Mouse (Mus musculus): Measurements from ENCODE around the gene Ccdc57. TPM values are rescaled to one million over a fixed set of nuclear protein-coding genes. Genes with fewer than 3 reads are reported as not detected.
A peak's percentile ranks its signal among the peaks of the same experiment; 100 is the strongest.

Ccdc57 gene
- polyA plus RNA-seq, 1 experiment from 2014 or later = 6.3 TPM

DNA sequence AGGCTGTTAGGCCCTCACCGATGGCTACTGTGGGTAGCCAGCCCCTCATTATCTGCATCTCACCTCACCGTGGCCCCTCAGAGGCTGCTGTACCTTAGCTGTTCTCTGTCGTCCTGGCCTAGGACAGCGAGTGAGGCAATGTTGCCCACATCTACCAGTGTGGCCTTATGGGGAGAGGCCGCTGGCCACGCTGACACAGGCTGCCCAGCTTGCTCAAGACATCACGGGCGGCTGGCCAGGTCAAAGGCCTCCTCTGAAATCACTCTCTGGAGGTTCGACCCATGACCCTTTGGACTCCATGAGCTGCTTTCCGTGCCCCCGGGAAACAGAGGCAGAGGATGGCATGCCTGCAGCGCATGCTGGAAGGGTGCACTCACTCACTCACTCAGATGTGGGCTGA lies 102.0 kb downstream of the Ccdc57 start:
- H3K9me3 ChIP-seq (ENCODE audit: control insufficient read depth, low read length) = no peaks in the 10 kb centered on the region
- no peak overlapping the region for H3K4me2 ChIP-seq (ENCODE audit: low read length)
- no peak overlapping the region for H3K9ac ChIP-seq (ENCODE audit: low read depth, low read length)
- H3K4me3 ChIP-seq (ENCODE audit: low read length) = no peak overlapping the region
- no peak for ATAC-seq
- H3K27me3 ChIP-seq (replicated peaks; ENCODE audit: control insufficient read depth, insufficient read depth, low read length) = no peaks in the 10 kb centered on the region
- H3K4me1 ChIP-seq (ENCODE audit: control insufficient read depth, insufficient read depth, low read depth, low read length) = peaks cover 8% of the 10 kb centered on the region
- no peaks in the 10 kb centered on the region; the same call in 1 of the 2 replicates for H3K36me3 ChIP-seq (ENCODE audit: control insufficient read depth, insufficient read depth, low read length)
- H3K27ac ChIP-seq (ENCODE audit: low read depth, low read length) = no peak overlapping the region
- WGBS = 76% methylated on average over 12 of the region's 12 CpGs

- no peak overlapping the region for H3K4me3 ChIP-seq (ENCODE audit: low read length)
- H3K27me3 ChIP-seq (replicated peaks; ENCODE audit: control insufficient read depth, insufficient read depth, low read length) = no peaks in the 10 kb centered on the region
- H3K4me2 ChIP-seq (ENCODE audit: low read length) = no peak overlapping the region
- H3K9me3 ChIP-seq (ENCODE audit: control insufficient read depth, low read length) = no peaks in the 10 kb centered on the region
- no peak overlapping the region for H3K9ac ChIP-seq (ENCODE audit: low read depth, low read length)
- no peak for ATAC-seq
- 92% methylated on average over 10 of the region's 10 CpGs for WGBS
- H3K36me3 ChIP-seq (ENCODE audit: control insufficient read depth, insufficient read depth, low read length) = no peaks in the 10 kb centered on the region; the same call in 1 of the 2 replicates
- peaks cover 15% of the 10 kb centered on the region for H3K4me1 ChIP-seq (ENCODE audit: control insufficient read depth, insufficient read depth, low read depth, low read length)
- H3K27ac ChIP-seq (ENCODE audit: low read depth, low read length) = no peak overlapping the region
Measured at GRCm38 (mm10) chr11:120829757-120830532, 102.7 kb downstream of the Ccdc57 start.

GRCm38 (mm10) chr11:120828416-120828815 lies 104.3 kb downstream of the Ccdc57 start:
- no peak overlapping the region for H3K9ac ChIP-seq (ENCODE audit: low read depth, low read length)

GRCm38 (mm10) chr11:120826016-120826953 lies 106.4 kb downstream of the Ccdc57 start:
- no peak overlapping the region for H3K4me3 ChIP-seq (ENCODE audit: low read length)
- H3K27me3 ChIP-seq (replicated peaks; ENCODE audit: control insufficient read depth, insufficient read depth, low read length) = no peaks in the 10 kb centered on the region
- no peak for ATAC-seq
- H3K9ac ChIP-seq (ENCODE audit: low read depth, low read length) = peak overlapping the region; percentile 97; the same call in 1 of the 2 replicates
- peak overlapping the region; percentile 100 for H3K27ac ChIP-seq (ENCODE audit: low read depth, low read length)
- 78% methylated on average over 8 of the region's 8 CpGs for WGBS
- H3K36me3 ChIP-seq (ENCODE audit: control insufficient read depth, insufficient read depth, low read length) = peaks cover 2% of the 10 kb centered on the region; the same call in 1 of the 2 replicates
- H3K9me3 ChIP-seq (ENCODE audit: control insufficient read depth, low read length) = no peaks in the 10 kb centered on the region
- peaks cover 30% of the 10 kb centered on the region for H3K4me1 ChIP-seq (ENCODE audit: control insufficient read depth, insufficient read depth, low read depth, low read length)
- no peak overlapping the region for H3K4me2 ChIP-seq (ENCODE audit: low read length)

More at GRCm38 (mm10) chr11:120828416-120828815, 104.3 kb downstream of the Ccdc57 start:
- H3K4me2 ChIP-seq (ENCODE audit: low read length) = no peak overlapping the region
- H3K36me3 ChIP-seq (ENCODE audit: control insufficient read depth, insufficient read depth, low read length) = no peaks in the 10 kb centered on the region; the same call in 1 of the 2 replicates
- H3K9me3 ChIP-seq (ENCODE audit: control insufficient read depth, low read length) = no peaks in the 10 kb centered on the region
- H3K4me3 ChIP-seq (ENCODE audit: low read length) = no peak overlapping the region
- H3K27ac ChIP-seq (ENCODE audit: low read depth, low read length) = no peak overlapping the region
- ATAC-seq = no peak
- WGBS = 67% methylated on average over 4 of the region's 4 CpGs
- H3K27me3 ChIP-seq (replicated peaks; ENCODE audit: control insufficient read depth, insufficient read depth, low read length) = no peaks in the 10 kb centered on the region
- H3K4me1 ChIP-seq (ENCODE audit: control insufficient read depth, insufficient read depth, low read depth, low read length) = peaks cover 12% of the 10 kb centered on the region

- ATAC-seq = no peak
- Histone ChIP-seq H3K9me3 (ENCODE audit: control insufficient read depth, low read length) (no peaks in the 10 kb centered on the region), H3K36me3 (ENCODE audit: control insufficient read depth, insufficient read depth, low read length) (peaks cover 6% of the 10 kb centered on the region), H3K27ac (ENCODE audit: low read depth, low read length) (peak overlapping the region; percentile 100), H3K4me3 (ENCODE audit: low read length) (peak overlapping the region; percentile 81), H3K9ac (ENCODE audit: low read depth, low read length) (peak overlapping the region; percentile 97), H3K4me1 (ENCODE audit: control insufficient read depth, insufficient read depth, low read depth, low read length) (peaks cover 38% of the 10 kb centered on the region), H3K27me3 (replicated peaks; ENCODE audit: control insufficient read depth, insufficient read depth, low read length) (no peaks in the 10 kb centered on the region), H3K4me2 (ENCODE audit: low read length) (peak overlapping the region; percentile 95)
- WGBS = 52% methylated on average over 4 of the region's 4 CpGs
Measured at GRCm38 (mm10) chr11:120825289-120825863, 107.3 kb downstream of the Ccdc57 start.

GRCm38 (mm10) chr11:120824787-120825288 lies 107.8 kb downstream of the Ccdc57 start:
- Histone ChIP-seq H3K9me3 (ENCODE audit: control insufficient read depth, low read length) (no peaks in the 10 kb centered on the region), H3K27me3 (replicated peaks; ENCODE audit: control insufficient read depth, insufficient read depth, low read length) (no peaks in the 10 kb centered on the region), H3K27ac (ENCODE audit: low read depth, low read length) (peak overlapping the region; percentile 100), H3K4me3 (ENCODE audit: low read length) (peak overlapping the region; percentile 81), H3K36me3 (ENCODE audit: control insufficient read depth, insufficient read depth, low read length) (peaks cover 11% of the 10 kb centered on the region), H3K9ac (ENCODE audit: low read depth, low read length) (peak overlapping the region; percentile 97), H3K4me1 (ENCODE audit: control insufficient read depth, insufficient read depth, low read depth, low read length) (peaks cover 38% of the 10 kb centered on the region), H3K4me2 (ENCODE audit: low read length) (peak overlapping the region; percentile 95)
- ATAC-seq = peak; percentile 4; the same call in 1 of the 2 replicates
- WGBS = under 1% methylated on average over 21 of the region's 21 CpGs

GRCm38 (mm10) chr11:120823956-120824786 lies 108.5 kb downstream of the Ccdc57 start, which contains the start of gene Fasn:
Gene Fasn, minus strand, starts transcription at chr11:120824547.
- Histone ChIP-seq H3K9me3 (ENCODE audit: control insufficient read depth, low read length) (no peaks in the 10 kb centered on the region), H3K27ac (ENCODE audit: low read depth, low read length) (peak within 1 kb of the TSS; percentile 100), H3K4me1 (ENCODE audit: control insufficient read depth, insufficient read depth, low read depth, low read length) (peaks cover 38% of the 10 kb centered on the region), H3K36me3 (ENCODE audit: control insufficient read depth, insufficient read depth, low read length) (peaks cover 17% of the 10 kb centered on the region), H3K4me2 (ENCODE audit: low read length) (peak within 1 kb of the TSS; percentile 95), H3K4me3 (ENCODE audit: low read length) (peak within 1 kb of the TSS; percentile 81), H3K27me3 (replicated peaks; ENCODE audit: control insufficient read depth, insufficient read depth, low read length) (no peaks in the 10 kb centered on the region), H3K9ac (ENCODE audit: low read depth, low read length) (peak within 1 kb of the TSS; percentile 97)
- WGBS = under 1% methylated on average over 70 of the region's 109 CpGs
- peak; percentile 94 for ATAC-seq

DNA sequence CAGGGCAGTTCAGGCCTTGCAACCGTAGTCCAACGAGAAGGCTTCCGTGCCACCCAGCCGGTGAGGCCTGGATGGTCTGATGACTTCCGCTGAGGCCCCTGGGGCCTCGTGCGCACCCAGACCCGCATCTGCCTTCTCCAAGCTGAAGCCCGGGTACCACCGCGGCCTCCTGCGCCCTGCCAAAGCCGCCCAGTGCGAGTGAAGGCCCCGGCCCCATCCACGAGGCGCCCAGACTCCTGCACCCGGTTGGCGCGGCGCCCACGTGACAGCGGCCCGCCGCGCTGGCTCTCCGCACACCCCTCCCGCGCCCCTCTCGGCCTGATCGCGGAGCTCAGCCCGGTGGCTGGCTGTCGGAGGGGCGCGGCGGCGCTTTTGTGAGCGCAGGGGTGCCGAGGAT lies 109.1 kb downstream of the Ccdc57 start:
- WGBS = 0% methylated on average over 22 of the region's 40 CpGs
- peak overlapping the region; percentile 95 for H3K4me2 ChIP-seq (ENCODE audit: low read length)

More for the DNA sequence above, 109.1 kb downstream of the Ccdc57 start:
- peak; percentile 36 for ATAC-seq
- peaks cover 38% of the 10 kb centered on the region for H3K4me1 ChIP-seq (ENCODE audit: control insufficient read depth, insufficient read depth, low read depth, low read length)
- H3K27ac ChIP-seq (ENCODE audit: low read depth, low read length) = peak overlapping the region; percentile 100
- peaks cover 23% of the 10 kb centered on the region for H3K36me3 ChIP-seq (ENCODE audit: control insufficient read depth, insufficient read depth, low read length)
- peak overlapping the region; percentile 97 for H3K9ac ChIP-seq (ENCODE audit: low read depth, low read length)
- no peaks in the 10 kb centered on the region for H3K27me3 ChIP-seq (replicated peaks; ENCODE audit: control insufficient read depth, insufficient read depth, low read length)
- peak overlapping the region; percentile 81 for H3K4me3 ChIP-seq (ENCODE audit: low read length)
- no peaks in the 10 kb centered on the region for H3K9me3 ChIP-seq (ENCODE audit: control insufficient read depth, low read length)

Measured in hindbrain, embryonic 16.5 days (tissue).